Mouse (Mus musculus): ENCODE measurements at regions not wholly inside any gene's neighbourhood (a gene's known extent, or its start where the extent isn't known, plus 50 kb on each side); places are given as distances from the start of the nearest gene placed in this dataset.

- DNase-seq (ENCODE audit: low spot score in 2 of 2): no peak
Observed at GRCm38 (mm10) chr19:59395739-59396138, 50.2 kb upstream of the Pdzd8 start.

GRCm38 (mm10) chr19:59396506-59396905 is 50.9 kb upstream of the Pdzd8 start:
- peak in 1 of 2 experiments; percentile 36 for DNase-seq (ENCODE audit: low spot score in 2 of 2)

GRCm38 (mm10) chr19:59399849-59400585 is 54.4 kb upstream of the Pdzd8 start:
- no peak for DNase-seq (ENCODE audit: low spot score in 2 of 2)

DNA sequence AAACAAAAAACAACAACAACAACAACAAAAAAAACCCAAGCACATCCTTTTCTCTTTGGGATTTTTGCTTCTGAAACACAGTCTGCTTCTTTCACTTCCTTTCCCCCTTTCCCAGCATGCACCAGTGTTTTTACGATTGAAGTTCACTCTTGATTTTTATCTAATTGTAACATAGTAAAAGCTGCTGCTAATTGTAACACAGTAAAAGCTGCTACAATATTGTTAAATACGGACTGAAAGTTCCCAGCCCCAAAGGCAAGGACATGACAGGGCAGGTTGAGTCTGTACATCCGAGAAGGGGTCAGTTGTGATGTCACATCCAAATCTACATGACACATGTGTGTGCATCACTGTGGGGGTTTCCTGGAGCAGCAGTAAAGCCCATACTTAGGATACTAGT is 55.7 kb upstream of the Pdzd8 start:
- no peak for DNase-seq (ENCODE audit: low spot score in 2 of 2)

DNA sequence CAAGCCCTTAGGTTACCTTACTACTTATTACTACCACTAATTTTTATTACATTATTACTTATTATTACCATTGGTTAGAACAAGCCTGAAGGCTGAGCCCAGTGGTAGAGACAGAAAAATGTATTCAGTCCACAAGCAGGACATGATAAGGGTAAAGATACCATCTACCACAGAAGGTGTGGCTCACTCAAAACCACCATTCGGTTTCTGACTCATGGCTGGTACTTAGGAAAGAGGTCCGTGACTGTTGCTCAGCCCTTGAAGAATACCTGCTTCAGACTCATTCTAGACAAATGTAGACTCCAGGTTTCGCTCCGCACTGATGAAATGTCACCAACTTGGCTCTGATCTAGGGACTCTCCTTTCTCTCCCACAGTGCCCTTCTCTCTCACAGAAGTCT is 56.1 kb upstream of the Emx2 start:
- no peak for DNase-seq (ENCODE audit: low spot score in 2 of 2)

DNA sequence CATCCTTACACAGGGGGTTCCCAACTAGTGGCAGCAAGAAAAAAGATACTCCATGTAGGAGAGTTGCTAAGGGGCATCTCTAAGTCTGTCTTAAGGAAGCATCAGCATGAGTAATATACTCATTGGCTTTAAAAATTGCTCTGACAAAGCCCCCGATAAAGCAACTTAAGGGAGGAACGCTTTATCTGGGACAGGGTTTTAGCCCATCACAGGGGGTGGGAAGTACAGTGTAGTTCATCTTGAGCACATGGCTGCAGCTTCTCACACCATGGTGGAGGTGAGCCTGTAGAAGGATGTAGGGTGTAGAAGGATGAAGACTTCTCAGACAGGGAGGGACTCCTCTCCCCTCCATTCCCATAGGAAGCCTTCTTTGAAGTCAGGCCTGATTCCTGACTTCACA is 54.1 kb upstream of the Emx2 start:
- no peak for DNase-seq (ENCODE audit: low spot score in 2 of 2)

DNA sequence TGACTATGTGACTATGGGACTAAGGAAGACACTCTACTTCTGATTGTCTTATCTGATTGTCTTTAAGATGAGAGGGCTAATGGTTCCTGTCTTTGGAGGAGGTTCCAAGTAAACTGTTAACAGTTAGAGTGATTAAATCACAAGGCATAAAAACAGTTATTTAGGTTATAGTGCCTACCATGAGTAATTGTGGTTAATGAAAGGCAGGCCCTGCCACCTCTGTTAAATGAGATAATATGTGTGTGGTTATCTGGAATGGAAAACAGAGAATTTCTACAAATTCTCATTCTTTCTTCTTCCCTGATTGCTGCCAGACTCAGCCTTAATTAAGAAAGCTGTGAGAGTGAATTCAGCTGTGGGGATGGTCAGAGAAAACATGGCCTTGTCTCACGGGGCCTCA is 53.4 kb upstream of the Emx2 start:
- no peak for DNase-seq (ENCODE audit: low spot score in 2 of 2)

GRCm38 (mm10) chr19:59405616-59406015 is 52.6 kb upstream of the Emx2 start:
- no peak for DNase-seq (ENCODE audit: low spot score in 2 of 2)

DNA sequence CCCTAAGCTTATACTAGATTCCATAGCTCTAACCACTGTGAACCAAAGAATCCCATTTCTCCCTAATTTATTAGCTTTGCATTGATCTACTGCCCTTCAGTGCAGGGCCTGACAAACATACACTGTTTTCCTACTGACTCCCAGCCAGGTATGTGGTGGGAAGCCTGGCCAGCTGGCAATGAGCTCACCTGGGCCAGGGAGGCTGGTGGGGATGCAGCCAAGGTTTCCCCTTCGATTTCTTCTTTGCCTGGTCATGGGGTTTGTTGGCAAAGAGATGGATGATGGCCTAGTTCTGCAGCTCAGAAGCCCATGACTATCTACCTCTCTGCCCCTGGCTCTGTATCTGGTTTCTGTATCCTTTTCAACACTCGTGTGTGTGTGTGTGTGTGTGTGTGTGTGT is 50.1 kb upstream of the Emx2 start:
- no peak for DNase-seq (ENCODE audit: low spot score in 2 of 2)
